Comparison of ENCODE assay signal across 8 mouse cellular contexts in the genomic region with DNA sequence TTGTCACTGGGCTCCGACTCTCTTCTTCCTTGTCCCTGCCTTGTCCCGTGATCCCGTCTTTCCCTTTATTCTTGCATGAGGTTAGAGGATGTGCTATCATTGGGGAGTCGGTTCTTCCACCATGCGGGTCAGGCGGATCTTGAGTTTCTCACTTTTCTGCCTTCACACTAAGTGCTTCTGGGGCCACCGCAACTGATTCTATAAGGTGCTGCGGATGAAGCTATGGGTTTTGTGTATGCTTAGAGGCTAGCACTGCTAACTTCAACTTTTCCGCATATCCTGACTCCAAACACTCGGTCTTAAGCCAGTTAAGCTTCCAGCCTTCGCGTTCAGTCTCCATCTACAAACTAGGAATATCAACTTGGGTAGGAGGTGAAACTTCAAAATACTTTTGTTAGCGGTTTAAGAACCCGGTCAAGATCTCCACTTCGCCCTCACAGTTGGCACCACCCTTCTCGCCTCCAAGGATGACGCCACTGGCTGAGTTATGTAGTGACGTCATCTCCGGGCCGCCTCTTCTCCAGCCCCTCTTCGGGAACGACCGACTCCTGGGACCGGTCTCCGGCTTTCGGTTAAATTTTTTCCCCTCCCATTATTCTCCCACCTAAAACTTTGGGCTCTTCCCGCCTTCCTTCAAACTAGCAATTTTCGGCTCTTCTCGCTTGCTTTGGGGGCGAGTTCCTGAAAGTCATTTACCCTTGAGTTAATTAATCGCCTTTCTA. TPM values are rescaled to one million over a fixed set of nuclear protein-coding genes. Genes with fewer than 3 reads are reported as not detected.
DNase-seq lines count a peak whose midpoint lies in the region; ATAC-seq lines count a peak whose summit lies in the region.

No protein-coding gene starts in this region.

- peak; percentile 69 for ATAC-seq in heart, embryonic 15.5 days (replicated peaks; ENCODE audit: insufficient number of reproducible peaks, insufficient read depth, low FRiP score, low read depth)
- ATAC-seq in liver, embryonic 15.5 days (ENCODE audit: insufficient read depth) = peak; percentile 65
- peak; percentile 78 for ATAC-seq in neural tube, embryonic 11.5 days (ENCODE audit: insufficient read depth, low FRiP score, low TSS enrichment)
- peak; percentile 81 for ATAC-seq in stomach, embryonic 16.5 days (ENCODE audit: insufficient read depth, low FRiP score)

- DNase-seq in CD4-positive, CD25-positive, alpha-beta regulatory T cell, adult 2 months (ENCODE audit: low read depth, low spot score) = peak; percentile 92
- DNase-seq in c-Kit-positive CD71-negative TER-119-negative erythroid progenitor cells, embryonic 14.5 days (ENCODE audit: low read depth) = peak; percentile 91
- peak; percentile 95 for DNase-seq in forebrain, embryonic 10.5 days (ENCODE audit: extremely low spot score, low spot score)
- peak; percentile 95 for DNase-seq in kidney, postnatal 14 days
- DNase-seq in neural tube, embryonic 11.5 days (ENCODE audit: low spot score) = peak; percentile 93

- H3K27me3 ChIP-seq in forebrain, embryonic 10.5 days (ENCODE audit: poor library complexity, severe bottlenecking) = no peaks in the 10 kb centered on the region
- H3K27me3 ChIP-seq in heart, embryonic 15.5 days = no peaks in the 10 kb centered on the region
- no peaks in the 10 kb centered on the region for H3K27me3 ChIP-seq in liver, embryonic 15.5 days
- no peaks in the 10 kb centered on the region for H3K27me3 ChIP-seq in neural tube, embryonic 11.5 days (ENCODE audit: control insufficient read depth, insufficient read depth, low read length)
- H3K27me3 ChIP-seq in stomach, embryonic 16.5 days (ENCODE audit: control insufficient read depth, insufficient read depth, low read length) = no peaks in the 10 kb centered on the region

- H3K27ac ChIP-seq in forebrain, embryonic 10.5 days = peak overlapping the region; percentile 100
- peak overlapping the region; percentile 100 for H3K27ac ChIP-seq in heart, embryonic 15.5 days
- H3K27ac ChIP-seq in liver, embryonic 15.5 days (replicated peaks) = peak overlapping the region; percentile 99
- H3K27ac ChIP-seq in neural tube, embryonic 11.5 days (ENCODE audit: low read depth, low read length) = peak overlapping the region; percentile 100
- H3K27ac ChIP-seq in stomach, embryonic 16.5 days (ENCODE audit: low read length) = peak overlapping the region; percentile 100

- WGBS in forebrain, embryonic 10.5 days = 2% methylated on average over 31 of the region's 31 CpGs
- WGBS in heart, embryonic 15.5 days = under 1% methylated on average over 31 of the region's 31 CpGs
- 1% methylated on average over 31 of the region's 31 CpGs for WGBS in liver, embryonic 15.5 days (ENCODE audit: insufficient replicate concordance)
- 2% methylated on average over 31 of the region's 31 CpGs for WGBS in neural tube, embryonic 11.5 days
- under 1% methylated on average over 31 of the region's 31 CpGs for WGBS in stomach, embryonic 16.5 days

- H3K36me3 ChIP-seq in forebrain, embryonic 10.5 days (replicated peaks) = peaks cover under 1% of the 10 kb centered on the region; the same call in 1 of the 2 replicates
- no peaks in the 10 kb centered on the region for H3K36me3 ChIP-seq in heart, embryonic 15.5 days
- H3K36me3 ChIP-seq in liver, embryonic 15.5 days (replicated peaks) = 0 out of 2 replicates have a peak, but pooled peaks cover 3% of the 10 kb centered on the region
- H3K36me3 ChIP-seq in neural tube, embryonic 11.5 days (ENCODE audit: control insufficient read depth, insufficient read depth, low read length) = no peaks in the 10 kb centered on the region
- H3K36me3 ChIP-seq in stomach, embryonic 16.5 days (ENCODE audit: control insufficient read depth, insufficient read depth, low read length) = no peaks in the 10 kb centered on the region

- no peaks in the 10 kb centered on the region for H3K9me3 ChIP-seq in forebrain, embryonic 10.5 days
- no peaks in the 10 kb centered on the region for H3K9me3 ChIP-seq in heart, embryonic 15.5 days (replicated peaks)
- H3K9me3 ChIP-seq in liver, embryonic 15.5 days (replicated peaks) = no peaks in the 10 kb centered on the region
- no peaks in the 10 kb centered on the region for H3K9me3 ChIP-seq in neural tube, embryonic 11.5 days (ENCODE audit: control insufficient read depth, low read length)
- no peaks in the 10 kb centered on the region for H3K9me3 ChIP-seq in stomach, embryonic 16.5 days (replicated peaks; ENCODE audit: control insufficient read depth, low read length)

- peak overlapping the region; percentile 74 for H3K4me2 ChIP-seq in heart, embryonic 15.5 days
- H3K4me2 ChIP-seq in liver, embryonic 15.5 days = peak overlapping the region; percentile 86
- H3K4me2 ChIP-seq in neural tube, embryonic 11.5 days (ENCODE audit: low read depth) = peak overlapping the region; percentile 96
- peak overlapping the region; percentile 84 for H3K4me2 ChIP-seq in stomach, embryonic 16.5 days (ENCODE audit: low read depth, low read length)

- peaks cover 24% of the 10 kb centered on the region for H3K4me1 ChIP-seq in forebrain, embryonic 10.5 days
- peaks cover 18% of the 10 kb centered on the region for H3K4me1 ChIP-seq in heart, embryonic 15.5 days (replicated peaks)
- peaks cover 28% of the 10 kb centered on the region for H3K4me1 ChIP-seq in liver, embryonic 15.5 days (replicated peaks)
- no peaks in the 10 kb centered on the region for H3K4me1 ChIP-seq in neural tube, embryonic 11.5 days (ENCODE audit: control insufficient read depth, insufficient read depth, low read length)
- H3K4me1 ChIP-seq in stomach, embryonic 16.5 days (ENCODE audit: control insufficient read depth, insufficient read depth, low read length) = peaks cover 19% of the 10 kb centered on the region

- H3K9ac ChIP-seq in heart, embryonic 15.5 days = peak overlapping the region; percentile 100
- peak overlapping the region; percentile 100 for H3K9ac ChIP-seq in liver, embryonic 15.5 days
- H3K9ac ChIP-seq in neural tube, embryonic 11.5 days (ENCODE audit: low read length) = peak overlapping the region; percentile 50
- peak overlapping the region; percentile 100 for H3K9ac ChIP-seq in stomach, embryonic 16.5 days (ENCODE audit: low read length)

- H3K4me3 ChIP-seq in forebrain, embryonic 10.5 days = peak overlapping the region; percentile 92
- peak overlapping the region; percentile 94 for H3K4me3 ChIP-seq in heart, embryonic 15.5 days
- peak overlapping the region; percentile 83 for H3K4me3 ChIP-seq in liver, embryonic 15.5 days (replicated peaks)
- H3K4me3 ChIP-seq in neural tube, embryonic 11.5 days (ENCODE audit: low read depth, low read length) = peak overlapping the region; percentile 86
- peak overlapping the region; percentile 95 for H3K4me3 ChIP-seq in stomach, embryonic 16.5 days (replicated peaks; ENCODE audit: low read length)

RNA-seq across cellular contexts. Expression of a gene that starts 1.5 kb away (rescaled TPM):
- polyA plus RNA-seq in forebrain, embryonic 10.5 days (2016; fragmentation: Nextera tagmentation; extraction: Ambion mirVana) = 18.8 and 19.2 TPM in 2 replicates
- 7.9 and 13.2 TPM in 2 replicates for polyA plus RNA-seq in heart, embryonic 15.5 days (2015; fragmentation: Nextera tagmentation; extraction: Ambion mirVana)
- 8.0 and 10.8 TPM in 2 replicates for polyA plus RNA-seq in liver, embryonic 15.5 days (2015; fragmentation: Nextera tagmentation; extraction: Ambion mirVana)
- polyA plus RNA-seq in neural tube, embryonic 11.5 days (2014; fragmentation: Nextera tagmentation; extraction: Ambion mirVana) = 16.5 and 17.3 TPM in 2 replicates
- 9.7 and 10.4 TPM in 2 replicates for polyA plus RNA-seq in stomach, embryonic 16.5 days (2015; fragmentation: Nextera tagmentation; extraction: Ambion mirVana)

RNA-seq across cellular contexts. Expression of a gene that starts 11.7 kb away (rescaled TPM):
- 505 and 521 TPM in 2 replicates for polyA plus RNA-seq in forebrain, embryonic 10.5 days (2016; fragmentation: Nextera tagmentation; extraction: Ambion mirVana)
- 187 and 209 TPM in 2 replicates for polyA plus RNA-seq in heart, embryonic 15.5 days (2015; fragmentation: Nextera tagmentation; extraction: Ambion mirVana)
- polyA plus RNA-seq in liver, embryonic 15.5 days (2015; fragmentation: Nextera tagmentation; extraction: Ambion mirVana) = 97.7 and 98.0 TPM in 2 replicates
- polyA plus RNA-seq in neural tube, embryonic 11.5 days (2014; fragmentation: Nextera tagmentation; extraction: Ambion mirVana) = 384 and 394 TPM in 2 replicates
- 256 and 262 TPM in 2 replicates for polyA plus RNA-seq in stomach, embryonic 16.5 days (2015; fragmentation: Nextera tagmentation; extraction: Ambion mirVana)

RNA-seq across cellular contexts. Expression of a gene that starts 53.3 kb away (rescaled TPM):
- 64.4 and 68.5 TPM in 2 replicates for polyA plus RNA-seq in forebrain, embryonic 10.5 days (2016; fragmentation: Nextera tagmentation; extraction: Ambion mirVana)
- polyA plus RNA-seq in heart, embryonic 15.5 days (2015; fragmentation: Nextera tagmentation; extraction: Ambion mirVana) = 76.1 and 76.3 TPM in 2 replicates
- polyA plus RNA-seq in liver, embryonic 15.5 days (2015; fragmentation: Nextera tagmentation; extraction: Ambion mirVana) = 28.8 and 30.4 TPM in 2 replicates
- 57.2 and 59.6 TPM in 2 replicates for polyA plus RNA-seq in neural tube, embryonic 11.5 days (2014; fragmentation: Nextera tagmentation; extraction: Ambion mirVana)
- polyA plus RNA-seq in stomach, embryonic 16.5 days (2015; fragmentation: Nextera tagmentation; extraction: Ambion mirVana) = 38.4 and 44.2 TPM in 2 replicates

Comparison
In these comparisons a context has a peak if more than half of its experiments do, and no peak if none do; other contexts are left out.
1. Peak in every context shown above with its lines: DNase-seq, ATAC-seq, H3K4me3 ChIP-seq and H3K27ac ChIP-seq.
2. H3K9ac ChIP-seq: peak in every context shown above with its lines; median percentile 100 in heart, embryonic 15.5 days; 100 in liver, embryonic 15.5 days; 100 in stomach, embryonic 16.5 days; 50 in neural tube, embryonic 11.5 days.